Mouse (Mus musculus): ENCODE measurements around the gene Tor2a. TPM values are rescaled to one million over a fixed set of nuclear protein-coding genes. Genes with fewer than 3 reads are reported as not detected.

The Tor2a gene
- polyA plus RNA-seq, 1 experiment from 2014 or later = 91.9 TPM

GRCm38 (mm10) chr2:32808816-32809566, 52.0 kb downstream of the Tor2a start:
- DNase-seq (ENCODE audit: low spot score) = no peak

MicroRNAs within 50 kb of the gene (microRNA counts, 519-probe panel; counts per million panel counts)
- 473 counts per million, percentile 71 among the panel's probes with 10 or more counts for microRNA mmu-miR-2861

Small RNA genes lying within 50 kb of the gene (microRNA-seq; reads per million reads assigned to microRNA genes)
- gene Mir2861 (ENCODE audit: borderline number of aligned reads) = not detected
- not detected for gene Mir3960 (ENCODE audit: borderline number of aligned reads)

Other genes starting within 250 kb of the Tor2a start
- 8.4 and 8.9 TPM in 2 replicates for gene Fam102a, start 221.9 kb upstream of the Tor2a start, polyA plus RNA-seq (2015; fragmentation: Nextera tagmentation; extraction: Ambion mirVana)
- 126 and 129 TPM in 2 replicates for gene Dpm2, start 186.4 kb upstream of the Tor2a start, polyA plus RNA-seq (2015; fragmentation: Nextera tagmentation; extraction: Ambion mirVana)
- 0.28 and 0.31 TPM in 2 replicates for gene Pip5kl1, start 182.4 kb upstream of the Tor2a start, polyA plus RNA-seq (2015; fragmentation: Nextera tagmentation; extraction: Ambion mirVana)
- gene 9430097D07Rik, start 181.6 kb upstream of the Tor2a start, polyA plus RNA-seq (2015; fragmentation: Nextera tagmentation; extraction: Ambion mirVana) = 0.08 TPM in 1 of 2 replicates, not detected in the other
- gene St6galnac4, start 170.1 kb upstream of the Tor2a start, polyA plus RNA-seq (2015; fragmentation: Nextera tagmentation; extraction: Ambion mirVana) = 24.3 and 25.3 TPM in 2 replicates
- gene St6galnac6, start 157.5 kb upstream of the Tor2a start, polyA plus RNA-seq (2015; fragmentation: Nextera tagmentation; extraction: Ambion mirVana) = 5.5 and 5.7 TPM in 2 replicates
- gene Ak1, start 135.5 kb upstream of the Tor2a start, polyA plus RNA-seq (2015; fragmentation: Nextera tagmentation; extraction: Ambion mirVana) = 2.0 and 2.4 TPM in 2 replicates
- gene Eng, start 110.6 kb upstream of the Tor2a start, polyA plus RNA-seq (2015; fragmentation: Nextera tagmentation; extraction: Ambion mirVana) = 25.9 and 28.5 TPM in 2 replicates
- 21.0 and 24.1 TPM in 2 replicates for gene Fpgs, start 53.1 kb upstream of the Tor2a start, polyA plus RNA-seq (2015; fragmentation: Nextera tagmentation; extraction: Ambion mirVana)
- 125 and 146 TPM in 2 replicates for gene Cdk9, start 44.2 kb upstream of the Tor2a start, polyA plus RNA-seq (2015; fragmentation: Nextera tagmentation; extraction: Ambion mirVana)
- 20.7 and 23.4 TPM in 2 replicates for gene Sh2d3c, start 36.2 kb upstream of the Tor2a start, polyA plus RNA-seq (2015; fragmentation: Nextera tagmentation; extraction: Ambion mirVana)
- gene 6330409D20Rik, start 16.2 kb upstream of the Tor2a start, polyA plus RNA-seq (2015; fragmentation: Nextera tagmentation; extraction: Ambion mirVana) = 0.26 and 0.44 TPM in 2 replicates
- 0.69 and 0.95 TPM in 2 replicates for gene Ttc16, start 18.4 kb downstream of the Tor2a start, polyA plus RNA-seq (2015; fragmentation: Nextera tagmentation; extraction: Ambion mirVana)
- gene Ptrh1, start 18.6 kb downstream of the Tor2a start, polyA plus RNA-seq (2015; fragmentation: Nextera tagmentation; extraction: Ambion mirVana) = 25.7 and 26.5 TPM in 2 replicates
- gene Cfap157, start 27.2 kb downstream of the Tor2a start, polyA plus RNA-seq (2015; fragmentation: Nextera tagmentation; extraction: Ambion mirVana) = 4.4 and 4.7 TPM in 2 replicates
- gene Stxbp1, start 90.0 kb downstream of the Tor2a start, polyA plus RNA-seq (2015; fragmentation: Nextera tagmentation; extraction: Ambion mirVana) = 6.0 and 7.0 TPM in 2 replicates
- gene Fam129b, start 118.9 kb downstream of the Tor2a start, polyA plus RNA-seq (2015; fragmentation: Nextera tagmentation; extraction: Ambion mirVana) = 10.9 and 12.4 TPM in 2 replicates
- gene Rpl12, start 204.3 kb downstream of the Tor2a start, polyA plus RNA-seq (2015; fragmentation: Nextera tagmentation; extraction: Ambion mirVana) = 269 and 272 TPM in 2 replicates
- 3.3 and 4.0 TPM in 2 replicates for gene Lrsam1, start 204.4 kb downstream of the Tor2a start, polyA plus RNA-seq (2015; fragmentation: Nextera tagmentation; extraction: Ambion mirVana)
- gene Slc2a8, start 224.8 kb downstream of the Tor2a start, polyA plus RNA-seq (2015; fragmentation: Nextera tagmentation; extraction: Ambion mirVana) = 13.1 and 13.6 TPM in 2 replicates

All from thymus, postnatal 0 days (tissue).